Mouse (Mus musculus) liver, postnatal 0 days (tissue): ENCODE measurements around the gene Gabrg1.

Source experiments
- CTCF ChIP-seq: sonication (generic); IDR thresholded peaks from 2 replicates; pipeline ENCODE4 v1.5.1; 2016; ENCODE audit warnings: antibody characterized with exemption, low read depth
- EP300 ChIP-seq: IDR thresholded peaks from 2 replicates; pipeline ENCODE4 v1.6.1; 2016; ENCODE audit warnings: antibody characterized with exemption, low read depth, mild to moderate bottlenecking

DNA sequence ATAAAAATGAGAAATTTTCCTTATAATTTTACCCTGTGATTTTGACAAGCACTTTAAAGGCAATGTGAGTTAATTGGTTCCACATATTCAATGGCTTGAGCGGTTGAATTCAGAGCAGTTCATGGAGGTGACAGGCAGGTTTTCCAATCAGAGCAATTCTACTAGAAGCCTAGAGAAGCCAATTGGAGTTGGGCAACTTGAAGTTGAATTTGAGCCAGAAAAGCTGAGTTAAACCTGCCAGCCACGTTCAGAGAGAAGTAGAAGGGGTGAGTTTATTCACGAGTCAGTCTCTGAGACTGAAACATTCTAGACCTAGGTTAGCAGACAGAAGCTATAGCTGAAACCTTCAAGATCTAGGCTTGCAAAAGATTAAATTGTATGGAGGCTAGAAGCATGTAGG lies 41.6 kb upstream of the Gabrg1 start:
- no peak for TF ChIP-seq EP300
- TF ChIP-seq CTCF: no peak
